8 mouse cellular contexts compared by ENCODE assay signal in the genomic region with DNA sequence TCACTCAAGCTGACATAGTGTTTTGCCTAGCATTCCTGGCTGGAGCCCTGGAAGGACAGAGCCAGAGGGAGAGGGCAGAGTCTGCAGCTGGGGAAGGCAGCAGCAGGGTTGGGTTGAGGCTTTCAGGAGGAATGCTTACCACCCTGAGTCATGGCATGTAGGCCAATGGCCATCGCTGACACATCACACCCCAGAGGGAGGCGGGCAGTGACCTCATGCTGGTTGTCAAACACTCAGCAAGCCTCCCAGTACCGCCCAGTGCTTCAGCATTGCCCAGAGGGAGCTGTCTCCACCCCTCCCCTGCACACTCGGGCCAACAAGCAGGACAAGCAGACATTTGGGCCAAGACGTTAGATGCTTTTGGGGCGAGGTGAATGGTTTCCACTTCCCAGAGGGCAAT. TPM values are rescaled to one million over a fixed set of nuclear protein-coding genes. Genes with fewer than 3 reads are reported as not detected.
A peak's percentile ranks its signal among the peaks of the same experiment; 100 is the strongest.
DNase-seq lines count a peak whose midpoint lies in the region; ATAC-seq and TF ChIP-seq lines count a peak whose summit lies in the region.

No protein-coding gene starts in this region.

- WGBS in lung, embryonic 16.5 days = 16% methylated on average over 6 of the region's 6 CpGs
- 61% methylated on average over 6 of the region's 6 CpGs for WGBS in forebrain, embryonic 14.5 days

- no peaks in the 10 kb centered on the region for H3K9me3 ChIP-seq in lung, embryonic 16.5 days (ENCODE audit: control insufficient read depth, low read length)
- H3K9me3 ChIP-seq in forebrain, embryonic 14.5 days (replicated peaks; ENCODE audit: control insufficient read depth, low read length) = no peaks in the 10 kb centered on the region

- H3K4me1 ChIP-seq in embryonic fibroblast, embryonic 13.5 days (ENCODE audit: control insufficient read depth, insufficient read depth, low read length) = peaks cover 15% of the 10 kb centered on the region
- H3K4me1 ChIP-seq in lung, embryonic 16.5 days (replicated peaks; ENCODE audit: control insufficient read depth, insufficient read depth, low read length) = peaks cover 12% of the 10 kb centered on the region
- H3K4me1 ChIP-seq in forebrain, embryonic 14.5 days (ENCODE audit: control insufficient read depth, insufficient read depth, low read length) = 0 out of 2 replicates have a peak, but pooled peaks cover 3% of the 10 kb centered on the region

- H3K79me2 ChIP-seq in C2C12 (ENCODE audit: control insufficient read depth, insufficient read depth) = no peaks in the 10 kb centered on the region

- no peak overlapping the region for H3K4me3 ChIP-seq in C2C12 (ENCODE audit: insufficient read depth, poor library complexity, severe bottlenecking)
- no peak overlapping the region for H3K4me3 ChIP-seq in embryonic fibroblast, embryonic 13.5 days (ENCODE audit: insufficient read depth, low read length)
- H3K4me3 ChIP-seq in lung, embryonic 16.5 days (ENCODE audit: low read length) = no peak overlapping the region
- no peak overlapping the region for H3K4me3 ChIP-seq in forebrain, embryonic 14.5 days (ENCODE audit: low read depth, low read length)

- no peak overlapping the region for H3ac ChIP-seq in C2C12 (ENCODE audit: control insufficient read depth, insufficient read length, low read depth)

- H3K79me3 ChIP-seq in C2C12 (ENCODE audit: low read depth) = no peaks in the 10 kb centered on the region

- no peak overlapping the region for H3K4me2 ChIP-seq in lung, embryonic 16.5 days (ENCODE audit: low read depth, low read length)
- H3K4me2 ChIP-seq in forebrain, embryonic 14.5 days (ENCODE audit: low read length) = no peak overlapping the region

- peak; percentile 90 for ATAC-seq in lung, embryonic 16.5 days (ENCODE audit: low read depth)
- no peak for ATAC-seq in forebrain, embryonic 14.5 days

- no peaks in the 10 kb centered on the region for H3K36me3 ChIP-seq in C2C12 (ENCODE audit: control insufficient read depth, insufficient read depth)
- no peaks in the 10 kb centered on the region for H3K36me3 ChIP-seq in lung, embryonic 16.5 days (ENCODE audit: control insufficient read depth, insufficient read depth, low read length)
- no peaks in the 10 kb centered on the region for H3K36me3 ChIP-seq in forebrain, embryonic 14.5 days (ENCODE audit: control insufficient read depth, insufficient read depth, low read length)

- H3K27me3 ChIP-seq in C2C12 (ENCODE audit: control insufficient read depth, insufficient read depth, insufficient read length) = no peaks in the 10 kb centered on the region
- H3K27me3 ChIP-seq in lung, embryonic 16.5 days (ENCODE audit: control insufficient read depth, insufficient read depth, low read depth, low read length) = no peaks in the 10 kb centered on the region
- H3K27me3 ChIP-seq in forebrain, embryonic 14.5 days (replicated peaks; ENCODE audit: control insufficient read depth, insufficient read depth, low read length) = no peaks in the 10 kb centered on the region

- no peak for TF ChIP-seq CTCF in C2C12 (IDR thresholded peaks at IDR 0.05; ENCODE audit: control insufficient read depth, insufficient read depth, insufficient read length)
- TF ChIP-seq CTCF in embryonic fibroblast, embryonic 13.5 days (IDR thresholded peaks at IDR 0.05; ENCODE audit: borderline replicate concordance, insufficient read depth, low read length) = no peak

- H3K9ac ChIP-seq in lung, embryonic 16.5 days (ENCODE audit: low read length) = no peak overlapping the region
- H3K9ac ChIP-seq in forebrain, embryonic 14.5 days (ENCODE audit: low read length) = no peak overlapping the region

- DNase-seq in heart, postnatal 4 days = peak; percentile 77
- no peak for DNase-seq in forebrain, embryonic 14.5 days (ENCODE audit: low spot score)
- no peak for DNase-seq in layer of hippocampus, adult 18-20 months (ENCODE audit: low spot score in 2 of 2)
- DNase-seq in retina, embryonic 14.5 days (ENCODE audit: low spot score) = no peak
- DNase-seq in frontal cortex, postnatal 36 days (ENCODE audit: low spot score in 2 of 2) = no peak

- TF ChIP-seq POLR2A in embryonic fibroblast, embryonic 13.5 days (IDR thresholded peaks at IDR 0.05; ENCODE audit: low read depth, low read length) = peak; percentile 52

- peak overlapping the region; percentile 61 for H3K27ac ChIP-seq in embryonic fibroblast, embryonic 13.5 days (ENCODE audit: insufficient read depth, low read length)
- no peak overlapping the region; the same call in 1 of the 2 replicates for H3K27ac ChIP-seq in lung, embryonic 16.5 days (ENCODE audit: low read length)
- H3K27ac ChIP-seq in forebrain, embryonic 14.5 days (ENCODE audit: low read depth, low read length) = no peak overlapping the region

TF ChIP-seq in C2C12, 6 proteins besides CTCF, POLR2A, EP300 and RAD21:
- TF ChIP-seq MAX (IDR thresholded peaks at IDR 0.05) = peak; percentile 82
- TF ChIP-seq USF1 (IDR thresholded peaks at IDR 0.05; ENCODE audit: low read depth) = no peak
- TF ChIP-seq FOSL1 (IDR thresholded peaks at IDR 0.05; ENCODE audit: insufficient read depth, low read length, poor library complexity, severe bottlenecking) = peak; percentile 72

RNA-seq across cellular contexts. Expression of gene Slc25a33, which starts 46.5 kb away (rescaled TPM):
- polyA plus RNA-seq in C2C12 (2012; fragmentation: generic; extraction: Trizol) = 10.2 TPM
- polyA plus RNA-seq in embryonic fibroblast, embryonic 13.5 days (2011; ENCODE audit: insufficient read length, low read depth, missing spikeins) = 5.7 and 7.4 TPM in 2 replicates
- 1 to 10 TPM; 8.8 to 9.5 TPM for total RNA-seq in heart, postnatal 4 days (2021)
- polyA plus RNA-seq in lung, embryonic 16.5 days (2015; fragmentation: Nextera tagmentation; extraction: Ambion mirVana) = 5.8 TPM in 2 replicates
- polyA plus RNA-seq in forebrain, embryonic 14.5 days (2014; fragmentation: Nextera tagmentation; extraction: Ambion mirVana) = 20.4 and 21.9 TPM in 2 replicates
- 10 to 100 TPM; 31.4 to 34.2 TPM for total RNA-seq in layer of hippocampus, adult 18-20 months (2021)
